Mouse (Mus musculus) brain, embryonic 14.5 days (tissue): ENCODE data around the gene Def6.

Experiments
- CTCF ChIP-seq: fragments of 200-500 bp; IDR thresholded peaks from 2 replicates; pipeline ENCODE4 v1.5.1; 2012; ENCODE audit warnings: inconsistent platforms, mild to moderate bottlenecking, moderate library complexity, borderline replicate concordance; ENCODE audit not compliant: insufficient read depth, insufficient read length; ENCODE audit errors: extremely low read depth
- POLR2A ChIP-seq: fragments of 200-500 bp; IDR thresholded peaks from 2 replicates; pipeline ENCODE4 v1.6.1; 2012; ENCODE audit warnings: mild to moderate bottlenecking, inconsistent platforms, borderline replicate concordance; ENCODE audit not compliant: poor library complexity, insufficient read depth, insufficient read length, severe bottlenecking; ENCODE audit errors: extremely low read depth

DNA sequence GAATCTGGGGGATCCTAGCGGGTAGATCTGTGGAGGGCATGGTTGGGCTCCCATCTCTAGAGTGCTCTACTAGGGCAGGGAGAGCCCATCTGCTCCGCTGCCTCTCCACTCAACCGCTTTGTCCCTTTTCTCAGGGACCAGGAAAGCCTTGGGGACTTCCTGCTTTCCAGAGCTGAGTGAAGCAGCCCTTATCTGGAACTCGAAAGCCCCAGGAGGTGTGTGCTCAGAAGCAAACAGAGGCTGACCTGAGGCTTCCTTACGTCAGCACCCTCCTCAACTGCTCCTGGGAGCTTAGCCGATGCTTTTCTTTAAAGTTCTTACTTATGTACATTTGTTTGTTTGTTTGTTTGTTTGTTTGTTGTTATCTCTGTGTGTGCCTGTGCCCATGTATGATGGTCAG is 65.3 kb downstream of the Def6 start:
- no peak for TF ChIP-seq CTCF
- no peak for TF ChIP-seq POLR2A
